Mouse (Mus musculus) midbrain, embryonic 12.5 days (tissue): ENCODE results near the gene Nrbp1. TPM values are rescaled to one million over a fixed set of nuclear protein-coding genes. Genes with fewer than 3 reads are reported as not detected.

Experiments used
- ATAC-seq: fragments of 200-750 bp; cut with Nextera tagmentation; 2 replicates; pipeline ENCODE4 v1.8.0; 2017; ENCODE audit warnings: low read depth, moderate TSS enrichment, moderate library complexity; ENCODE audit not compliant: low FRiP score
- H3K27ac ChIP-seq: fragments of 300-500 bp; sonication (generic); replicated peaks from 2 replicates; pipeline ENCODE4 v1.5.1; 2016; ENCODE audit warnings: mild to moderate bottlenecking
- H3K27me3 ChIP-seq: fragments of 300-500 bp; sonication (generic); 2 replicates; pipeline ENCODE4 v1.6.1; 2016; ENCODE audit warnings: mild to moderate bottlenecking
- H3K36me3 ChIP-seq: fragments of 300-500 bp; sonication (generic); 2 replicates; pipeline ENCODE4 v1.6.1; 2016
- H3K4me1 ChIP-seq: fragments of 300-500 bp; sonication (generic); 2 replicates; pipeline ENCODE4 v1.6.1; 2016
- H3K4me2 ChIP-seq: fragments of 300-500 bp; sonication (generic); replicated peaks from 2 replicates; pipeline ENCODE4 v1.6.1; 2016; ENCODE audit warnings: mild to moderate bottlenecking, moderate library complexity
- H3K4me3 ChIP-seq: fragments of 300-500 bp; sonication (generic); 2 replicates; pipeline ENCODE4 v1.5.1; 2016; ENCODE audit warnings: mild to moderate bottlenecking
- H3K9ac ChIP-seq: fragments of 300-500 bp; sonication (generic); replicated peaks from 2 replicates; pipeline ENCODE4 v1.6.1; 2016; ENCODE audit warnings: mild to moderate bottlenecking, moderate library complexity
- H3K9me3 ChIP-seq: fragments of 300-500 bp; sonication (generic); 2 replicates; pipeline ENCODE4 v1.6.1; 2016; ENCODE audit warnings: mild to moderate bottlenecking
- WGBS: fragments of 180-500 bp; shearing (Covaris S2); methylation state at CpG from one replicate; pipeline ENCODE4 v1.1.7; 2016; 5-methylcytosine and 5-hydroxymethylcytosine counted together
- polyA plus RNA-seq: library from polyadenylated mRNA; unstranded; fragments of >200 nt; fragmentation: Nextera tagmentation; extraction: Ambion mirVana; gene quantifications from 2 replicates; pipeline ENCODE4 v1.2.1, GENCODE M21; 2016

Nrbp1 gene
- polyA plus RNA-seq, 1 experiment from 2014 or later = 144 TPM

- no peak overlapping the region for H3K9ac ChIP-seq
- H3K36me3 ChIP-seq = peaks cover 86% of the 10 kb centered on the region
- H3K4me1 ChIP-seq = peaks cover 9% of the 10 kb centered on the region
- no peak for ATAC-seq
- 93% methylated on average over 8 of the region's 8 CpGs for WGBS
- peaks cover 14% of the 10 kb centered on the region for H3K27me3 ChIP-seq
- no peak overlapping the region for H3K4me2 ChIP-seq
- H3K4me3 ChIP-seq = no peak overlapping the region
- H3K27ac ChIP-seq = no peak overlapping the region
- no peaks in the 10 kb centered on the region for H3K9me3 ChIP-seq
Observed at GRCm38 (mm10) chr5:31253806-31254205, 13.1 kb downstream of the Nrbp1 start.

- Histone ChIP-seq H3K9ac (no peak overlapping the region), H3K4me2 (no peak overlapping the region), H3K36me3 (peaks cover 87% of the 10 kb centered on the region), H3K4me1 (peaks cover 9% of the 10 kb centered on the region), H3K4me3 (no peak overlapping the region), H3K27ac (no peak overlapping the region), H3K9me3 (no peaks in the 10 kb centered on the region), H3K27me3 (peaks cover 14% of the 10 kb centered on the region)
- 88% methylated on average over 7 of the region's 7 CpGs for WGBS
- ATAC-seq = no peak
Observed at GRCm38 (mm10) chr5:31254452-31254851, 13.8 kb downstream of the Nrbp1 start.

- 89% methylated on average over 8 of the region's 8 CpGs for WGBS
- no peak for ATAC-seq
- Histone ChIP-seq H3K9me3 (no peaks in the 10 kb centered on the region), H3K36me3 (peaks cover 87% of the 10 kb centered on the region), H3K4me1 (peaks cover 9% of the 10 kb centered on the region), H3K27ac (no peak overlapping the region), H3K4me3 (no peak overlapping the region), H3K27me3 (peaks cover 14% of the 10 kb centered on the region), H3K9ac (no peak overlapping the region), H3K4me2 (no peak overlapping the region)
Observed at GRCm38 (mm10) chr5:31254901-31255300, 14.2 kb downstream of the Nrbp1 start.

- H3K9ac ChIP-seq = no peak overlapping the region
- 93% methylated on average over 2 of the region's 2 CpGs for WGBS
- no peaks in the 10 kb centered on the region for H3K9me3 ChIP-seq
- H3K4me3 ChIP-seq = no peak overlapping the region
- no peak overlapping the region for H3K27ac ChIP-seq
- peaks cover 87% of the 10 kb centered on the region for H3K36me3 ChIP-seq
- ATAC-seq = no peak
- H3K27me3 ChIP-seq = peaks cover 14% of the 10 kb centered on the region
- peaks cover 9% of the 10 kb centered on the region for H3K4me1 ChIP-seq
- no peak overlapping the region for H3K4me2 ChIP-seq
Observed at GRCm38 (mm10) chr5:31255381-31255780, 14.7 kb downstream of the Nrbp1 start.

- 86% methylated on average over 2 of the region's 2 CpGs for WGBS
- no peak overlapping the region for H3K27ac ChIP-seq
- peaks cover 87% of the 10 kb centered on the region for H3K36me3 ChIP-seq
- no peak overlapping the region for H3K9ac ChIP-seq
- no peak overlapping the region for H3K4me2 ChIP-seq
- no peak overlapping the region for H3K4me3 ChIP-seq
- no peaks in the 10 kb centered on the region for H3K9me3 ChIP-seq
- H3K4me1 ChIP-seq = peaks cover 9% of the 10 kb centered on the region
- H3K27me3 ChIP-seq = peaks cover 8% of the 10 kb centered on the region
- ATAC-seq = no peak
Observed at GRCm38 (mm10) chr5:31255971-31256370, 15.3 kb downstream of the Nrbp1 start.

- ATAC-seq = no peak
- Histone ChIP-seq H3K27me3 (no peaks in the 10 kb centered on the region), H3K27ac (no peak overlapping the region), H3K36me3 (peaks cover 80% of the 10 kb centered on the region), H3K4me2 (no peak overlapping the region), H3K9me3 (no peaks in the 10 kb centered on the region), H3K4me1 (no peaks in the 10 kb centered on the region), H3K9ac (no peak overlapping the region), H3K4me3 (no peak overlapping the region)
- WGBS = 91% methylated on average over 11 of the region's 11 CpGs
Observed at GRCm38 (mm10) chr5:31257616-31258015, 17.0 kb downstream of the Nrbp1 start.

GRCm38 (mm10) chr5:31266101-31266500 lies 25.4 kb downstream of the Nrbp1 start:
- 89% methylated on average over 7 of the region's 7 CpGs for WGBS
- no peaks in the 10 kb centered on the region for H3K9me3 ChIP-seq
- peaks cover 84% of the 10 kb centered on the region for H3K36me3 ChIP-seq
- no peak for ATAC-seq
- H3K4me2 ChIP-seq = no peak overlapping the region
- H3K27ac ChIP-seq = no peak overlapping the region
- H3K4me1 ChIP-seq = no peaks in the 10 kb centered on the region
- no peak overlapping the region for H3K9ac ChIP-seq
- H3K4me3 ChIP-seq = no peak overlapping the region
- no peaks in the 10 kb centered on the region for H3K27me3 ChIP-seq

GRCm38 (mm10) chr5:31267686-31268085 lies 27.0 kb downstream of the Nrbp1 start:
- H3K4me1 ChIP-seq = no peaks in the 10 kb centered on the region
- ATAC-seq = no peak
- no peak overlapping the region for H3K4me2 ChIP-seq
- WGBS = 55% methylated on average over 6 of the region's 6 CpGs
- H3K4me3 ChIP-seq = no peak overlapping the region
- no peaks in the 10 kb centered on the region for H3K9me3 ChIP-seq
- H3K27me3 ChIP-seq = no peaks in the 10 kb centered on the region
- no peak overlapping the region for H3K9ac ChIP-seq
- no peak overlapping the region for H3K27ac ChIP-seq
- peaks cover 85% of the 10 kb centered on the region for H3K36me3 ChIP-seq

- Histone ChIP-seq H3K9me3 (no peaks in the 10 kb centered on the region), H3K4me2 (no peak overlapping the region), H3K36me3 (peaks cover 58% of the 10 kb centered on the region), H3K4me1 (no peaks in the 10 kb centered on the region), H3K9ac (no peak overlapping the region), H3K27ac (no peak overlapping the region), H3K4me3 (no peak overlapping the region), H3K27me3 (no peaks in the 10 kb centered on the region)
- ATAC-seq = no peak
- WGBS = 90% methylated on average over 6 of the region's 6 CpGs
Observed at GRCm38 (mm10) chr5:31273018-31273417, 32.4 kb downstream of the Nrbp1 start.

- Histone ChIP-seq H3K4me3 (no peak overlapping the region), H3K4me1 (no peaks in the 10 kb centered on the region), H3K9ac (no peak overlapping the region), H3K9me3 (no peaks in the 10 kb centered on the region), H3K4me2 (no peak overlapping the region), H3K27me3 (no peaks in the 10 kb centered on the region), H3K27ac (no peak overlapping the region), H3K36me3 (peaks cover 69% of the 10 kb centered on the region)
- 89% methylated on average over 20 of the region's 20 CpGs for WGBS
- no peak for ATAC-seq
Observed at GRCm38 (mm10) chr5:31279245-31279988, 38.8 kb downstream of the Nrbp1 start.

- peaks cover 14% of the 10 kb centered on the region for H3K4me1 ChIP-seq
- ATAC-seq = no peak
- no peak overlapping the region for H3K4me2 ChIP-seq
- H3K36me3 ChIP-seq = peaks cover 36% of the 10 kb centered on the region
- no peaks in the 10 kb centered on the region for H3K27me3 ChIP-seq
- WGBS = 92% methylated on average over 4 of the region's 4 CpGs
- no peak overlapping the region for H3K27ac ChIP-seq
- no peaks in the 10 kb centered on the region for H3K9me3 ChIP-seq
- H3K4me3 ChIP-seq = no peak overlapping the region
- H3K9ac ChIP-seq = no peak overlapping the region
Observed at GRCm38 (mm10) chr5:31288225-31288624, 47.6 kb downstream of the Nrbp1 start.

GRCm38 (mm10) chr5:31288655-31289054 lies 48.0 kb downstream of the Nrbp1 start:
- no peaks in the 10 kb centered on the region for H3K9me3 ChIP-seq
- no peak overlapping the region for H3K9ac ChIP-seq
- peaks cover 31% of the 10 kb centered on the region for H3K36me3 ChIP-seq
- ATAC-seq = no peak
- 84% methylated on average over 3 of the region's 3 CpGs for WGBS
- H3K27me3 ChIP-seq = no peaks in the 10 kb centered on the region
- H3K27ac ChIP-seq = no peak overlapping the region
- no peak overlapping the region for H3K4me2 ChIP-seq
- peaks cover 14% of the 10 kb centered on the region for H3K4me1 ChIP-seq
- no peak overlapping the region for H3K4me3 ChIP-seq
